Comparison of ENCODE assay signal across 8 mouse cellular contexts in the genomic region with DNA sequence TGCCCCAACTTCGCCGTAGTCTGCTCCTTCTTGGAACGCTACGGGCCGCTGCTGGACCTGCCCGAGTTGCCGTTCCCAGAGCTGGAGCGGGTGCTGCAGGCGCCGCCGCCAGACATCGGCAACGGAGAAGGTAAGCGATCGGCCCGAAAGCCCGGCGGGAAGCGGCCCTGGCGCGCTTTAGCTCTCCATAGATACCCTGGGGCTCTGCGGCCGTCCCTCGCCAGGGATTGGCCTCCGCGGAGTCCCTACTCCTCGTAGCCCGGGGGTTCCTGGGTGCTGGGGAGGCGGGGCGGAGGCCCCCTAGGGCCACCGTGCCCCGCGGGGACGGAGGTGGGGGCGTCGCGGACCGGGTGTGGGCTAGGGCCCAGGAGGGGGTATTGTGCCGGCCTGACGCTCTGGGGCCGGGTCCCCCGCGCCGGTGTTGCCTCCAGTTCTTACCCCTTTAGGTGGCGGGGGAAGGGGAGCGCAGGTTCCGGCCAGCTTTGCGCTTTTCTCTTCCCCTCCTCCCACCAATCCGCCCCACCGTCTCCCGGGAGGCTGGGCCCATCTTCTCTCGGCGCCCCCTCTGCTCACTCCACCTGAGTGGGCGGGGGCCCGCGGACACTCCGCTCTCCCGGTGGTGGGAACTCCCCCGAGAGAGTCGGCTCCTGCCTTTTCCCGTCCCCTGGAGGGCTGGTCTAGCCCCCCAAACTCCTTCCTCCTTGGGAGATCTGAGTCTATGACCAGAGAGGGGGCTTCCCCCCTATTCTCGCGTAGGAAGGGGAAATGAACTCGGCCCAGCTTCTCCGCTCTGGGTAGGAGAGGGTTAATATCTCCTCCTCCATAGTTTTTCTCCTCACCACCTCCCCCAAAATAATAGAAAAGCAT. TPM values are rescaled to one million over a fixed set of nuclear protein-coding genes. Genes with fewer than 3 reads are reported as not detected.
DNase-seq lines count a peak whose midpoint lies in the region; ATAC-seq and TF ChIP-seq lines count a peak whose summit lies in the region.

No protein-coding gene starts in this region.

- peak; percentile 29 for ATAC-seq in cerebellum, adult (ENCODE audit: insufficient number of reproducible peaks, low FRiP score, low TSS enrichment)
- peak; percentile 7 for ATAC-seq in inflammation-experienced regulatory T-cells, adult 6 months

- peak overlapping the region; percentile 86 for H3K27ac ChIP-seq in cortical plate, adult 2 months (ENCODE audit: insufficient read depth, low read length)

- TF ChIP-seq CTCF in cortical plate, adult 2 months (IDR thresholded peaks at IDR 0.05; ENCODE audit: extremely low read depth, insufficient read depth, low read length): no peak

- intact Hi-C loops in gastrocnemius, postnatal 14 days (cut with DNase I; ENCODE audit: low total_unique reads): loop anchor here (10.0 kb wide), 4 partner anchors 75 to 155 kb away; a partner anchor contains a TSS
- intact Hi-C loops in left cerebral cortex, postnatal 36 days (cut with DNase I): loop anchor here (1.0 to 5.0 kb wide), 3 partner anchors 100 to 155 kb away; a partner anchor contains a TSS

- no peak for DNase-seq in cerebellum, postnatal 25 days
- DNase-seq in gastrocnemius, postnatal 14 days: peak; percentile 46
- DNase-seq in left cerebral cortex, postnatal 36 days (ENCODE audit: low spot score in 2 of 2): peak; percentile 55 to 60
- DNase-seq in mesoderm, embryonic 11.5 days (ENCODE audit: low read depth, low spot score): peak; percentile 28
- peak; percentile 57 for DNase-seq in right cerebral cortex, postnatal 4 days

- no peak for TF ChIP-seq POLR2A in cortical plate, adult 2 months (IDR thresholded peaks at IDR 0.05; ENCODE audit: extremely low read depth, insufficient read depth, low read length)

- peaks cover 2% of the 10 kb centered on the region; the same call in 1 of the 2 replicates for H3K4me1 ChIP-seq in cortical plate, adult 2 months (ENCODE audit: control insufficient read depth, insufficient read depth, low read length)

- peak overlapping the region; percentile 58 for H3K4me3 ChIP-seq in cortical plate, adult 2 months (ENCODE audit: insufficient read depth, low read length)

RNA-seq across cellular contexts. Expression of a gene that starts 0.5 kb away (rescaled TPM):
- 14.0 and 14.8 TPM in 2 replicates for polyA plus RNA-seq in cortical plate, adult 2 months (2012; rRNA removed)
- 10 to 100 TPM; 12.4 to 12.6 TPM for total RNA-seq in gastrocnemius, postnatal 14 days (2021)
- 10 to 100 TPM; 22.5 to 31.6 (median 30.1) TPM for polyA plus RNA-seq in inflammation-experienced regulatory T-cells, adult 6 months (2017; shearing (Covaris generic))
- 10 to 100 TPM; 40.6 to 50.6 TPM for total RNA-seq in left cerebral cortex, postnatal 36 days (2021)

RNA-seq across cellular contexts. Expression of a gene that starts 0.9 kb away (rescaled TPM):
- 61.6 and 65.2 TPM in 2 replicates for polyA plus RNA-seq in cortical plate, adult 2 months (2012; rRNA removed)
- 100 to 1,000 TPM; 107 to 112 TPM for total RNA-seq in gastrocnemius, postnatal 14 days (2021)
- 10 to 100 TPM; 30.3 to 51.0 (median 45.9) TPM for polyA plus RNA-seq in inflammation-experienced regulatory T-cells, adult 6 months (2017; shearing (Covaris generic))
- 10 to 100 TPM; 32.4 to 35.4 TPM for total RNA-seq in left cerebral cortex, postnatal 36 days (2021)

Comparison
In these comparisons a context has a peak if more than half of its experiments do, and no peak if none do; other contexts are left out.
1. DNase-seq: peak in gastrocnemius, postnatal 14 days (single experiment), left cerebral cortex, postnatal 36 days (2 of 2), mesoderm, embryonic 11.5 days (single experiment) and right cerebral cortex, postnatal 4 days (single experiment); none in cerebellum, postnatal 25 days (0 of 2).